Mouse (Mus musculus): ENCODE results near the gene Rdh16f2. TPM values are rescaled to one million over a fixed set of nuclear protein-coding genes. Genes with fewer than 3 reads are reported as not detected.
A peak's percentile ranks its signal among the peaks of the same experiment; 100 is the strongest.
"Not testable (repeated sequence)": the region's sequence is repeated elsewhere in the genome, so short reads cannot be mapped to it uniquely, and the experiment has no call there.

Rdh16f2 gene
- not detected for total RNA-seq (2022)

DNA sequence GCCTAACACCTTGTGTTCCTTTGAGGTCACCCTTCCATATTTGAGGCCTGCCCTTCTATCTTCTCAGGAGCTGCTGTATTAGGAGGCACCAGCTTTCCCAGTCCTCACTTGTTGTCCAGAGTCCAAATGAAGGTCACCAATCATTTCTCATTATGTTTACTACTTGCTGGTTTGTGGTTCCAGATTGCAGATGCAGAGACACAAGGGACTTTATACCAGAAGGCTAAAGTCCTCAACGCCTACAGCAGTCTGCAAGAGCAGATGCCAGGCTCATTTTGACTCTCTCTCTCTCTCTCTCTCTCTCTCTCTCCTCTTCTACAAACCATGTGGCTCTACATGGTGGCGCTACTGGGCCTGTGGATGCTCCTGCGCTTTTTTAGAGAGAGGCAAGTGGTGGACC lies at the start of gene Rdh16f2:
Rdh16f2 (plus strand) TSS at position 243 of the 400 bp plus-strand sequence.
- no peak for DNase-seq (ENCODE audit: low spot score in 2 of 2)

- DNase-seq (ENCODE audit: low spot score in 2 of 2) = not testable (repeated sequence)
These were observed 48.9 kb upstream of the Rdh16f2 start for GRCm38 (mm10) chr10:127817268-127817910.

DNA sequence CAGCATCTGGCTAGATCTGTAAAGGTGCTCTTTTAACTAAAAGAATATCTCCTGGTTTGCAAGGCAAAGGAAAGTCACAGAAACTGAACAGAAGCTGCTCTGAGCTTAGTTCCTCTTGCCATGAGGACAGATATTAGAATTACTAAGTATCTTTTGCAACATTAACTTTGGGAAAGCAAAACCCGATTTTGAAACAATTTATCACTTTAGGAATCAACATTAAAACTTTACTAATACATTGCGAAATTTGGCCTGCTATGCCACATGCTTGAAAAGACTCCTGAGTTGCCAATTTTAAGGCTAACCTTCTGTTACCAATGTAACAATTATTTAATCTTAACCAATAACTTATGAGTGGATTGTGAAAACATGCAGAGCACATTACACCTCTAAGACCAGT lies 44.5 kb upstream of the Rdh16f2 start:
- DNase-seq (ENCODE audit: low spot score in 2 of 2) = not testable (repeated sequence)

- no peak for DNase-seq (ENCODE audit: low spot score in 2 of 2)
These were observed 40.9 kb upstream of the Rdh16f2 start for GRCm38 (mm10) chr10:127825386-127825785.

DNA sequence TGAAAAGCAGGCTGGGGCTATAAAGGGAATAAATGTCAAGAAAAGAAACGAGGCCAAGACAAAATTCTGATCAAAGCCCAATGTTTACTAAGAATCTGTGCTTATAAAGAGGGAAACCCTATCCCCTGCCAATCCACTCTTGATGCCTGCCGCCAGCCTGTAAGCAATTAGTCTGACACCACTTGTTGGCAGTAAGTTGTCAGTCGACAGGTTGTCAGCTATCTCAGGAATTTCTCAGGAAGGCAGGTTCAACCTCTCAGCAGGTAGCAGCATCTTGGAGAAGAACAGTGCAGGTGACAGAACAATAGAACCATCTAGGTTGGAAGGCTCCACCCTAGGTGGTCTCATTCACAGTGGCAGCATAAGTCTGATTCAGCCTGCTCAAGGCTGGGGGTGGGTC lies 37.2 kb upstream of the Rdh16f2 start:
- DNase-seq (ENCODE audit: low spot score in 2 of 2) = no peak

GRCm38 (mm10) chr10:127834186-127834585 lies 32.1 kb upstream of the Rdh16f2 start:
- not testable (repeated sequence) for DNase-seq (ENCODE audit: low spot score in 2 of 2)

DNA sequence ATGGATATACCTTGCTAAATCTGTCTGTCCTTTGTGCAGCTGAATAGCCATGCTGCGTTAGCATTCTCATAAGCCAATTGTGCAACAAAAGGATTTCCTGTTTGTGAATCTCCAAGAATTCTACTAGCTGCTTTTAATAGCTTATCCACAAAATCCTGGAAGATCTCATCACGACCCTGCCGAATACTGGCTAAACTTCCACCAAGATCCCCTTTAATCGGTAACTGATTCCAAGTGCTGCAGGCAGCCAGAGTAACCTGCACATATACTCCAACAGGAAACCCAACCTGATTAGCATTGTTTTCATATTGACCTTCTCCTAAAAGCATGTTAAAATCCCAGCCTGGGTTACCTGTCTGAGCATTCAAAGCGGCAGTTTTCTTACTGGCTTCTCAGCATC lies 31.0 kb upstream of the Rdh16f2 start:
- DNase-seq (ENCODE audit: low spot score in 2 of 2) = no peak

DNA sequence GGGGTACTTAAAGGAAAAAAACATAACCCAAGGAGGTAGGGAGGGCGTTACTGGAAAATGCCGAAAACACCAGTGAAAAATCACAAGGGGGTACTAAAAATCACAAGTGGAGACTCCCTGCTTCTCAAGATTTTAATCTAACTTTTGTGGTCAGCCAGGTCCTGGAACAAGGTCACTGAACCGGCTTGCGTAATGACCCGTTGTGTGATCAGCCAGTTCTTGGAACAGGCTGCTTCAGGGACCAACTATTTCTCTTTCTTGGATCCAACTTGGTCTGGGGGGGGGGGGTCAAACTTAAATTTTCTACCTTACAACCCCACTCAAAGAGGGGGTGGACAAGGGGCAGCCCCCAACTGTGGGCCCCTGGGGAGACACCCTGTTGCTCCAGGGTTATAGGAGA lies 28.5 kb upstream of the Rdh16f2 start:
- not testable (repeated sequence) for DNase-seq (ENCODE audit: low spot score in 2 of 2)

DNA sequence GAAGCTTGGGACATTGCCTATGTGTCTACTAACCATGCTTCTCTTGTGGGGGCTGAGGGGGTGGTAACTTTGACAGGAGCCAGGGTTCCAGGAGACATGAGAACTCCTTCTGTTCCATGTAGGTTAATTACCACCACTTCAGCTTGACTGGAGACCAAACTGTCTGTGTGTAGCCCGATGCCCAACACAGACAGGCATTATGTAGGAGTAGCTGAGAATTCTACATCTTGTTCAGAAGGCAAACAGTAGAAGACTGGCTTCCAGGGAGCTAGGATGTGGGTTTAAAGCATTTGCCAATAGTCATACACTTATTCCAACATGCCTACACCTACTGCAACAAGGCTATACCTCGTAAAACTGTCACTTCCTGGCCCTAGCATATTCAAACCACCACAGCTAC lies 27.7 kb upstream of the Rdh16f2 start:
- DNase-seq (ENCODE audit: low spot score in 2 of 2) = peak in 1 of 2 experiments; percentile 14

DNA sequence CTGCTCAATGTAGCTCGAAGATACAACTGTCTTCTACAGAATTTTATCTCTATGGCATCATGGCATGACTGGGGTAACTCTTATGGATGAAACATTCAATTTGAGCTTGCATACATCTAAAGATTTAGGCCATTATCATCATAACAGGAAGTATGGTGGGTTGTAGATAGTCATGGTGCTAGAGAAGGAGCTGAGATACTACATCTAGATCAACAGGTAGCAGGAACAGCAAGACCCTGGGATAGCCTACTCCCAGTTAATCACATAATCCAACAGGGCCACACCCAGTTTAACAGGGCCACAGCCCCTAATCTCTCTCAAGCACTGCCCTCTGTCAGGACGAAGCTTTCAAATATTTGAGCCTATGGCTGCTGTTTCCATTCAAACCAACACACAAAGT lies 25.5 kb upstream of the Rdh16f2 start:
- no peak for DNase-seq (ENCODE audit: low spot score in 2 of 2)

- not testable (repeated sequence) for DNase-seq (ENCODE audit: low spot score in 2 of 2)
These were observed 20.3 kb upstream of the Rdh16f2 start for GRCm38 (mm10) chr10:127845945-127846344.

- no peak for DNase-seq (ENCODE audit: low spot score in 2 of 2)
These were observed 18.2 kb upstream of the Rdh16f2 start for GRCm38 (mm10) chr10:127848089-127848488.

DNA sequence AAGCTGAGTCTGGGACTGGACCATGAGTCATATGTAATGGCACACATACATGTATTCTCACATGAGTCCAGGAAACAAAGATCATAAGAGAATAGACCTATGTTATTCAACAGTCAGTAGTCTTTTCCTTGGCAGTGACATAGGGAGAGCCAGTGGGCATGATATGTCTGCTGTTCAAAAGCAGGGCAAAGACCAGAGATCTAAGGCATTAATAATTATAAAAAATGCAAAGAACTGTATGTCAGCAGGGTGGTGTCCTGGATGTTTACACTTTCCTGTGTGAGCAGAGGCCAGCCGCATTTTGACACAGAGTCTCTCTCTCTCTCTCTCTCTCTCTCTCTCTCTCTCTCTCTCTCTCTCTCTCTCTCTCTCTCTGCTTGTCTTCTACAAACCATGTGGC lies 16.6 kb upstream of the Rdh16f2 start, which contains the start of gene Rdh19:
Rdh19 (plus strand) TSS at position 301 of the 400 bp plus-strand sequence.
- DNase-seq (ENCODE audit: low spot score in 2 of 2) = no peak

- DNase-seq (ENCODE audit: low spot score in 2 of 2) = no peak
These were observed 9.9 kb upstream of the Rdh16f2 start for GRCm38 (mm10) chr10:127856376-127856775.

- no peak for DNase-seq (ENCODE audit: low spot score in 2 of 2)
These were observed 1.3 kb upstream of the Rdh16f2 start for GRCm38 (mm10) chr10:127864931-127865330.

DNA sequence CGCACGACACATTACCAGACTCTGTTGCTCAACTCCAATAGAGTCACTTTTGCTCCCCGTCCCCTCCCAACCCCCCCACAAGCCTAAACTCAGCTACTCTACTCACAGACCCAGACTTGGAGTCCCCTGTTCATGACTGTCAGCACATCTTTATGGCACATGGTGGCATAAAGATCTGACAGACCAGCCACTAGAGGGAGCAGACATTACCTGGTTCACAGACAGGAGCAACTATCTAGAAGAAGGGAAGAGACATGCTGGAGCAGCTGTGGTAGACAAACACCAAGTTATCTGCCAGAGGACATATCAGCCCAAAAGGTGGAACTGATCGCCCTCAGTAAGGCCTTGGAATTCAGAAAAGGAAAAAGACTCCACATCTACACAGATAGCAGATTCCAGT lies 6.2 kb downstream of the Rdh16f2 start:
- no peak for DNase-seq (ENCODE audit: low spot score in 2 of 2)

- no peak for DNase-seq (ENCODE audit: low spot score in 2 of 2)
These were observed 11.4 kb downstream of the Rdh16f2 start for GRCm38 (mm10) chr10:127877681-127878080.

DNA sequence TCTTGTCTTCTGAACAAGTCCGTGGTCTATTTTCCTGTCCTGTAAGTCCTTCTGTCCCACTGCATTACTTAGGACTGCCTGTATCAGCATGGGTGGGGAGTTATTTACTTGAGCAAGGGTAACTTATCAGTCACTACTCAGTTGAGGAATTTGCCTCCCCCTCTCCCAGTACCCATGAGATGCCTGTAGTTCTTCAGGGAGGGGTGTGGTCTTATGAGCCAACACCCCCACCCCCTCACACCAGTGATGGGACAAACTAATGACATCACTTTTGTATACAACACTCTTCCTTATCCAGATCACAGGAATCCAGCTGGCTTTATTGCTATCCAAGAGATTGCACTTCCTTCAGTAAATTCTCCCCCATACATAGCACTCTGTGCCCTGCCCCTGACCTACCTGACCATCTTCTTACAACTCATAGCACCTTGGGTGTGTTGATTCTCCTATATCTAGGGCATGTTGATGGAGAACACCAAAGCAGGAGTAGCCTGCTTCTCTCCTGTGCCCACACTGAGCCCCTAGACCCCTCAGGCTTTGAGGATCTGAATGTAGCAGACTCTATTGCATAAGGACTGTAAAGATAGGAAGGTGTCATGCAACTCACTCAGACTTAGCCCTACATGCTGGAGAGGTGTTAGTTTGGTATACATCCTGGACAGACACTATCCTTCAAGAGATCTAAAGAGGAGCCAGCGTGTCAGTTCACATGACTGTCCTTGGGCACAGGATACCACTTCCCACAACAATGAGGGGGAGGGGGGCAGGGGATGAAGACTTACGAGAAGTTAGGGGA lies 12.2 kb downstream of the Rdh16f2 start:
- no peak for DNase-seq (ENCODE audit: low spot score in 2 of 2)

DNA sequence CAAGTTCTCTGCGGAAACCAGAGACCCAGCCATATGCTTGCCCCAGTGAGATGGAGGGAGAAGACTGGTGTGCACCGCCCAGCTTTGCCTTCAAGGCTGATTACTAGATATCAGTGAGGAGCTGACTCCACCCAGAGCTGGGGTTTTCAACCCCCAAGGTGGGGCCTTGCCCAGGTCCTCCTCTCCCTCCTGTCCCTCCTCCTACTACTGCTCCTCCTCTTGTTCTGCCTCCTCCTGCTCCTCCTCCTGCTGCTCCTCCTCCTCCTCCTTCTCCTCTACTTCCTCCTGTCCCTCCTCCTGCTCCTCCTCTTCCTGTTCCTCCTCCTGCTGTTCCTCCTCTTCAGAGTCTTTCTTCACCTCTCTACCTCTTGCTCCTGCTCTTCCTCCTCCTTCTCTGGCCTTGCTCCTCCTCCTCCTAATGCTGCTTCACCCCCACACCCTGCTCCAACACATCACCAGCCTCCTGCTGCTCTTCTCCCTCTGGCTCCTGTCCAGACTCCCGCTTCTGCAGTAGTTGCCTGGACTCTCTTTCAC lies 12.9 kb downstream of the Rdh16f2 start:
- no peak for DNase-seq (ENCODE audit: low spot score in 2 of 2)

- no peak for DNase-seq (ENCODE audit: low spot score in 2 of 2)
These were observed 14.8 kb downstream of the Rdh16f2 start for GRCm38 (mm10) chr10:127881041-127881440.

GRCm38 (mm10) chr10:127886551-127886950 lies 20.3 kb downstream of the Rdh16f2 start:
- no peak for DNase-seq (ENCODE audit: low spot score in 2 of 2)

GRCm38 (mm10) chr10:127886971-127887370 lies 20.7 kb downstream of the Rdh16f2 start:
- no peak for DNase-seq (ENCODE audit: low spot score in 2 of 2)
